Comparison of ENCODE assay signal across 12 mouse cellular contexts in genomic region chr10:117386261-117386660, GRCm38 (mm10).
"Had no signal": no experiment of that assay in that cellular context is flagged by ENCODE, and none has a peak within 500 bp of the region (broad histone marks: within the 10 kb centered on the region; RNA-seq: fewer than 3 reads in every experiment).

No protein-coding gene starts in this region.

- DNase-seq: retina, postnatal 1 day; right cerebral cortex, adult 18-20 months; right cerebral cortex, postnatal 14 days; right cerebral cortex, postnatal 25 days; right cerebral cortex, postnatal 4 days; spleen, adult 18-20 months; thymus, adult 18-20 months; thymus, adult 2 months; thymus, postnatal 14 days; thymus, postnatal 25 days; thymus, postnatal 36 days; thymus, postnatal 4 days had no signal
